Mouse (Mus musculus) kidney, embryonic 15.5 days (tissue): ENCODE results near the gene Il12rb1. TPM values are rescaled to one million over a fixed set of nuclear protein-coding genes. Genes with fewer than 3 reads are reported as not detected.
"Not testable (repeated sequence)": the region's sequence is repeated elsewhere in the genome, so short reads cannot be mapped to it uniquely, and the experiment has no call there.

Source experiments
- ATAC-seq: fragments of 200-750 bp; cut with Nextera tagmentation; replicated peaks from 2 replicates; pipeline ENCODE4 v1.8.0; 2017; ENCODE audit warnings: moderate TSS enrichment; ENCODE audit not compliant: low FRiP score
- H3K27ac ChIP-seq: fragments of 300-500 bp; sonication (generic); 2 replicates; pipeline ENCODE4 v1.5.1; 2015; ENCODE audit warnings: mild to moderate bottlenecking, inconsistent platforms
- H3K27me3 ChIP-seq: fragments of 300-500 bp; sonication (generic); 2 replicates; pipeline ENCODE4 v1.6.1; 2015; ENCODE audit warnings: inconsistent platforms
- H3K36me3 ChIP-seq: fragments of 300-500 bp; sonication (generic); 2 replicates; pipeline ENCODE4 v1.6.1; 2015; ENCODE audit warnings: inconsistent platforms
- H3K4me1 ChIP-seq: fragments of 300-500 bp; sonication (generic); 2 replicates; pipeline ENCODE4 v1.6.1; 2015; ENCODE audit warnings: inconsistent platforms
- H3K4me2 ChIP-seq: fragments of 300-500 bp; sonication (generic); 2 replicates; pipeline ENCODE4 v1.6.1; 2015; ENCODE audit warnings: moderate library complexity, mild to moderate bottlenecking, inconsistent platforms
- H3K4me3 ChIP-seq: fragments of 300-500 bp; sonication (generic); replicated peaks from 2 replicates; pipeline ENCODE4 v1.5.1; 2015; ENCODE audit warnings: mild to moderate bottlenecking, inconsistent platforms
- H3K9ac ChIP-seq: fragments of 300-500 bp; sonication (generic); 2 replicates; pipeline ENCODE4 v1.6.1; 2015; ENCODE audit warnings: mild to moderate bottlenecking, inconsistent platforms
- H3K9me3 ChIP-seq: fragments of 300-500 bp; sonication (generic); replicated peaks from 2 replicates; pipeline ENCODE4 v1.6.1; 2016; ENCODE audit warnings: inconsistent platforms
- WGBS: fragments of 180-500 bp; shearing (Covaris S2); methylation state at CpG from one replicate; pipeline ENCODE4 v1.1.7; 2015; ENCODE audit warnings: mixed read lengths; 5-methylcytosine and 5-hydroxymethylcytosine counted together
- polyA plus RNA-seq: library from polyadenylated mRNA; unstranded; fragments of >200 nt; fragmentation: Nextera tagmentation; extraction: Ambion mirVana; gene quantifications from 2 replicates; pipeline ENCODE4 v1.2.1, GENCODE M21; 2015

Gene Il12rb1
- polyA plus RNA-seq, 1 experiment from 2014 or later: 0.09 TPM

DNA sequence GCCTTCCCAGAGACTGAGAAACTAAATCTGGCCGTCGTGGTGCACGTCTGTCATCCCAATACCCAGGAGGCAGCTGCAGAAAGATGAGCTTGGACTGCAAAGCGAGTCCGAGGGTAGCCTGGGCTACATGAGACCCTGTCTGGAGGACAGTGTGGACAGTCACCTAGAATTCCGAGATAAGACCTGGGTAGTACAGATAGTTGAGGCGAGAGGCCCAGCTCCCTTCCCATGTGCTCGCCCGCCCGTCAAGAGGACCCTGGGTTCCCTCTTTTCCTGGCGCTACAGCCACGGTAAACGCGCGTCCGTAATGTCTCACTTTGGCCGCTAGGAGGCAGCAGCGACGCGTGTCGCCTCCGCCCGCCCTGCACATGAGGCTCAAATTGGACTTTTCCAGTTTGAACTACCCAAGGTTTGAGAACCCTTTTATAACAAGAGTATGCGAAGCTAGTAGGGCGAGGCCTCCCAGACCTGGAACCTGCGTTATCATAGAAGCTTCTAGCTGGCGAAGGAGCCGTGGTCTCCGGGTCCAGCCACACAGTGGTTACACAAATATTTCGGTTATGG is 13.2 kb downstream of the Il12rb1 start:
- Histone ChIP-seq H3K36me3 (no peaks in the 10 kb centered on the region), H3K4me1 (peaks cover 30% of the 10 kb centered on the region), H3K27me3 (peaks cover 9% of the 10 kb centered on the region), H3K27ac (no peak overlapping the region), H3K9ac (no peak overlapping the region), H3K9me3 (no peaks in the 10 kb centered on the region; the same call in 1 of the 2 replicates), H3K4me2 (no peak overlapping the region), H3K4me3 (no peak overlapping the region)
- ATAC-seq: 0 out of 2 replicates have a peak, but pooled peaks have one; percentile 2
- WGBS: 17% methylated on average over 30 of the region's 30 CpGs

DNA sequence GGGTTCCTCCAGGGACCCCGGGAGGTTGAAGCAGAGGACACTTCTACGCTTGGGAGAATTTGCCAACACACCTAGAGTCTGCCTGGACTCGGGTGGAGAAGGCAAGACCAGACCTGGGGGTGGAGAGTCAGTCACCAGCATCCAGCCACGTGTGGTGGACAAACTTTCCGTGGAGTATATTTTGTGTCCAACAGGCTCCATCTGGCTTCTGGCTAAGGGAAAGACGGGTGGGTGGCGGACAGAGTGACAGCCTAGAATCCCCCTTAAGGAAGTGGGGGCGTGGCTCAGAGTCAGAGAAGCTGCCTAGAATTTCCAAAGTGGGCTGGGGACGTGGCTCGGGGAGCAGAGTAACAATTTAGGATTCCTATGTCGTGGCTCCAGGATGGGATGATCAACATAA is 13.7 kb downstream of the Il12rb1 start:
- WGBS: 41% methylated on average over 11 of the region's 11 CpGs
- ATAC-seq: no peak

DNA sequence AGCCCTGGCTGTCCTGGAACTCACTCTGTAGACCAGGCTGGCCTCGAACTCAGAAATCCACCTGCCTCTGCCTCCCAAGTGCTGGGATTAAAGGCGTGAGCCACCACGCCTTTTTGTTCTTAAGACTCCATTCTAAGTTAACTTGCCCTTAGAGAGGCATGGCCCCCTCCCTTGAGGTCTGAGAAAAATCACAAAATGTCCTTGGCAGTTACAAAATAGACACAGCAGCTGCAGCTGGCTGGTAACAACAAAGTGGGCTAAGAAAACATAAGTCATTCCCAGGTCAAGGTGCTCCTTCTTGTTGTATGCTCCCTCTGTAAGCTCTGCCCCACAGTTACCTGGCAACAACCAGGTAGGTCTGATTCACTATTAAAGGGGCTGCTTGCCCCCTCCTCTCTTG is 14.3 kb downstream of the Il12rb1 start:
- not testable (repeated sequence) for H3K9ac ChIP-seq
- WGBS: 90% methylated on average over 3 of the region's 3 CpGs

More for the DNA sequence above, 13.7 kb downstream of the Il12rb1 start:
- peaks cover 3% of the 10 kb centered on the region for H3K27me3 ChIP-seq
- peaks cover 25% of the 10 kb centered on the region for H3K4me1 ChIP-seq
- no peaks in the 10 kb centered on the region; the same call in 1 of the 2 replicates for H3K9me3 ChIP-seq
- no peak overlapping the region for H3K27ac ChIP-seq
- H3K36me3 ChIP-seq: no peaks in the 10 kb centered on the region
- no peak overlapping the region for H3K9ac ChIP-seq
- H3K4me2 ChIP-seq: no peak overlapping the region
- H3K4me3 ChIP-seq: no peak overlapping the region

DNA sequence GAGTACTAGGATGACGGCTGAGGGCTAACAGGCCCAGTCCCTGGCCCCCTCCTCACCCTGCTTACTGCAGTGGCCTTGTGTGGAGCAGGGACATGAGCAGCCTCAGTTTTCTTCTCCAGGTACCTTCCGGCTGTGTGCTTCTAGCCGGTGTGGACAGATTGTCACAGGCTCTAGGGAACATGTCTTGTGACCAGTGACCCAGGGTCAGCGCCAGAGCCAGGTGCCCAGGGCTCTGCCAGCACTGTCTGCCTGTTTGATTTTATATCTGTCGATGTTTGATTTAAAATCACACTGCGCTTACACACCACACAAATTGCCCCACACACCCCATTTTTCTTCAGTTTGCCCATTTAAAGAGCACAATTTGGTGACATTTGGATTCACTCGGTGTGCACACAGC is 15.6 kb downstream of the Il12rb1 start:
- WGBS: 82% methylated on average over 7 of the region's 7 CpGs
- no peak overlapping the region for H3K4me3 ChIP-seq
- no peak overlapping the region for H3K4me2 ChIP-seq
- H3K9ac ChIP-seq: no peak overlapping the region
- H3K9me3 ChIP-seq: no peaks in the 10 kb centered on the region
- H3K36me3 ChIP-seq: no peaks in the 10 kb centered on the region
- ATAC-seq: no peak
- no peak overlapping the region for H3K27ac ChIP-seq
- H3K4me1 ChIP-seq: peaks cover 22% of the 10 kb centered on the region
- no peaks in the 10 kb centered on the region for H3K27me3 ChIP-seq

More for the DNA sequence above, 14.3 kb downstream of the Il12rb1 start:
- H3K9me3 ChIP-seq, H3K36me3 ChIP-seq, H3K27ac ChIP-seq, H3K27me3 ChIP-seq, H3K4me3 ChIP-seq, H3K4me2 ChIP-seq, ATAC-seq: not testable (repeated sequence)
- peaks cover 22% of the 10 kb centered on the region for H3K4me1 ChIP-seq

DNA sequence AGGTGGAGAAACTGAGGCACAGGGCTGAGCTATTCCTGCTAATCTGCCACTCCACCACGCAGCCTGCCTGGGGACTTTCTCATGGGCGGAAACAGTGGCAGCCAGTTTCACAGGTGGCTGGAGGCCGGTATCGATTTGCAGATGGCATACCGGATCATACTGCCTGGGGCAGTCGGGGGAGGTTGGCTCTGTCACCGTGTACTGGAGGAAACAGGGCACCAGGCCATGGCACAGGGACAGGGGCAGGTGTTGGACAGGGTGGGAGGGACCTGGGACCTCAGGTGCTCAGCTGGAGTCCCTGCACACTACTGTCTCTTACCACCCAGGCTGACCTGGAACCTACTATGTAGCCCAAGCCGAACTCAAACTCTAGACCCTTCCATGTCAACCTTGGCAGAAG is 17.6 kb downstream of the Il12rb1 start:
- Histone ChIP-seq H3K4me2 (no peak overlapping the region), H3K4me3 (no peak overlapping the region), H3K36me3 (no peaks in the 10 kb centered on the region), H3K9ac (no peak overlapping the region), H3K27me3 (no peaks in the 10 kb centered on the region), H3K27ac (no peak overlapping the region), H3K4me1 (peaks cover 9% of the 10 kb centered on the region), H3K9me3 (no peaks in the 10 kb centered on the region)
- no peak for ATAC-seq
- 65% methylated on average over 8 of the region's 8 CpGs for WGBS

DNA sequence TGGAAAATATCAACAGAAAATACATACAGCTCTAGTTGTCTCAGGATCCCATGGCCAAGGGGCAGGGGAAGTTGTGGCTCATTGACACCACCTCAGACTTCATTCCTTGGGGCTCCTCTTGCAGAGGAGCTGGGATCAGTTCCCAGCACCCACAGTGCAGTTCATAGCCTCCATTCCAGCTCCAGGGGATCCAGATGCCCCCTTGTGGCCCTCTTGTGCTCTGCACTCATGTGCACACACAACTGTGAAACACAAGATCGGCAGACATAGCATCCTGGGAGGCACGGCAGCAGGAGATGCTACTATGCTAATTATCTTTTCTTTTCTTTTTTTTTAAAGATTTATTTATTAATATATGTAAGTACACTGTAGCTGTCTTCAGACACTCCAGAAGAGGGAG is 18.8 kb downstream of the Il12rb1 start:
- H3K9me3 ChIP-seq: no peaks in the 10 kb centered on the region
- H3K4me3 ChIP-seq: no peak overlapping the region
- H3K27me3 ChIP-seq: no peaks in the 10 kb centered on the region
- WGBS: 96% methylated on average over 2 of the region's 2 CpGs
- no peak for ATAC-seq
- H3K4me1 ChIP-seq: peaks cover 2% of the 10 kb centered on the region; the same call in 1 of the 2 replicates
- H3K27ac ChIP-seq: no peak overlapping the region
- no peak overlapping the region for H3K9ac ChIP-seq
- H3K4me2 ChIP-seq: no peak overlapping the region
- H3K36me3 ChIP-seq: no peaks in the 10 kb centered on the region

DNA sequence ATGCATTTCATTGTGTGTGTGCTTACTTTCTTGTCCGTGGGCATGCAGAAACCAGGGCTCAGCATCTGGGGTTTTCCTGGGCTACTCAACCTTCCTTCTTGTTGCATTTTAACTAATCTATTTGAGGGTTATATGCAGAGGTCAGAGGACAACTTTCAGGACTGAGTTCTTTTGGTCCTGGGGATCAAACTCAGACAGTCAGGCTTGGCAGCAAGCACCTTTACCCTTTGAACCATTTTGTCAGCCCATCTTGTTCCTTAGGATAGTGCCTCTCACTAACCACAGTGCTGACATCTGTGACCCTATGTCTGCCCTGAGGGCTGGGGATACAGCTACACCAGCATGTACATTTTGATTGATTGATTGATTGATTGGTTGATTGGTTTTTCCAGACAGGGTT is 19.5 kb downstream of the Il12rb1 start:
- H3K27ac ChIP-seq: no peak overlapping the region
- H3K4me3 ChIP-seq: no peak overlapping the region
- peaks cover 5% of the 10 kb centered on the region for H3K4me1 ChIP-seq
- no peak overlapping the region for H3K4me2 ChIP-seq
- ATAC-seq: no peak
- H3K9me3 ChIP-seq: no peaks in the 10 kb centered on the region
- H3K36me3 ChIP-seq: no peaks in the 10 kb centered on the region
- H3K9ac ChIP-seq: no peak overlapping the region
- H3K27me3 ChIP-seq: no peaks in the 10 kb centered on the region
- 84% methylated on average over 1 of the region's 1 CpGs for WGBS

DNA sequence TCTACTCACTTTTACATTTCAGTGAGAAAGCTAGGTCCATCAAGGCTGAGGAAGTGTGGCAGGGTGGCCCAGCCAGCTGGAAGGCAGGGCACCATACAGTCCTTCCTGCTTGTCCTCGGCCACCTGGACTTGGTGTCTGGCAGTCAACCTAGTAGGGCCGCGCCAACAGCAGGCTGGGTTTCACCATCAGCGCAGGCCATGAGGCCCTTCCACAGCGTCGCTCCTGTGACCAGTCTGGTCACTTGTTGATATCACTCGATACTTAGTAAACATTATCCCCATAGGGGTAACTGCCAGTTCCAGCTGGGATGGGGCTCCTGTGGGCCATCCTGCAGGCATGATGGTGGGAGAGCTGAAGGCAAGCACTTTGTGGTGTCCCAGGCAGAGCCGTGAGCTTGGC is 23.3 kb downstream of the Il12rb1 start:
- H3K4me3 ChIP-seq: no peak overlapping the region
- no peak overlapping the region for H3K9ac ChIP-seq
- H3K4me1 ChIP-seq: peaks cover 19% of the 10 kb centered on the region
- 86% methylated on average over 8 of the region's 8 CpGs for WGBS
- no peak overlapping the region for H3K27ac ChIP-seq
- no peak for ATAC-seq
- H3K27me3 ChIP-seq: no peaks in the 10 kb centered on the region
- H3K4me2 ChIP-seq: no peak overlapping the region
- peaks cover 8% of the 10 kb centered on the region; the same call in 1 of the 2 replicates for H3K36me3 ChIP-seq
- no peaks in the 10 kb centered on the region for H3K9me3 ChIP-seq

DNA sequence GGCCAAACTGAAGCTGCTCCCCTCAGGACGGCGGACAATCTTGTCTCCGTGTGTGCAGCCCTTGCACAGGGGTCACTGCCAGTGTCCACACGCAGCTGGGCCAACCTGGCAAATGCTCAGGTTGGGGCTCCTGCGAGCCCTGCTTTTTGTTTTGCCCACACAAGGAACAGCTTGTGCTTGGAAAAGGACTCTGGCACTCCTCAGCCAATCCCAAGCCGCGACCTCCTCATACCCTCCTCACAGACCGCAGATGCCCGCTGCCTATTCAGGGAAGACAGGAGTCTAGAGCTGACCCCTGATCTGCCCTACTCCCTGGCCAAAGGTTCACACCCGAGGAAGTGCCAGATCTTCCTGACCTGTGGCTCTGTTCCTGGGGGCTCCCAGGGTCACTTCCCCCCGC is 24.1 kb downstream of the Il12rb1 start:
- no peak overlapping the region for H3K9ac ChIP-seq
- H3K4me2 ChIP-seq: no peak overlapping the region
- no peaks in the 10 kb centered on the region for H3K27me3 ChIP-seq
- H3K4me1 ChIP-seq: peaks cover 19% of the 10 kb centered on the region
- no peak for ATAC-seq
- no peaks in the 10 kb centered on the region for H3K9me3 ChIP-seq
- H3K27ac ChIP-seq: no peak overlapping the region
- WGBS: 74% methylated on average over 11 of the region's 11 CpGs
- peaks cover 8% of the 10 kb centered on the region; the same call in 1 of the 2 replicates for H3K36me3 ChIP-seq
- no peak overlapping the region for H3K4me3 ChIP-seq

DNA sequence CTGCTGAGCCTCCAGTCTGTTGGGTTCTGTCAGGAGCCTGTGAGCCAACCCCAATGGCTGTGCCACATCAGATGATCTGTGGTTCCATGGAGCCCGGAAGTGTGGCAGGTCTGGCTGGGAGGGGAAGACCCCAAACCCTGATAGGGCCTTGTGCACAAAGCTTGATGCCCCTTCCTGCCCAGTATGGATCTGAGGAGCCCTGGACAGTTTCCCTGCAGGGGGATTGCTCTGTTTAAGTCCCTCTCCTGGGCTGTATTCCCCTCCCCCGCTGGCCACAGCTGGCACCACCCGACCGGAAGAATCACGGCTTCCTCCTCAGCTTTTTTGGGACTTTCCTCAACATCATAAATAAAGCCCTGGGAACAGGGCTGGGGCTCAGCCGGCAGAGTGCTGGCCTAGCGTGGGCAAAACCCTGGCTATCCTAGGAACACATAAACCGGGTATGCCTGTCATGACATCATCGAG is 24.8 kb downstream of the Il12rb1 start:
- 35% methylated on average over 9 of the region's 9 CpGs for WGBS
- Histone ChIP-seq H3K4me3 (no peak overlapping the region), H3K27ac (peak overlapping the region; percentile 30; the same call in 1 of the 2 replicates), H3K9ac (no peak overlapping the region), H3K9me3 (no peaks in the 10 kb centered on the region), H3K27me3 (no peaks in the 10 kb centered on the region), H3K36me3 (peaks cover 8% of the 10 kb centered on the region; the same call in 1 of the 2 replicates), H3K4me1 (peaks cover 19% of the 10 kb centered on the region), H3K4me2 (no peak overlapping the region)
- ATAC-seq: no peak; the same call in 1 of the 2 replicates

DNA sequence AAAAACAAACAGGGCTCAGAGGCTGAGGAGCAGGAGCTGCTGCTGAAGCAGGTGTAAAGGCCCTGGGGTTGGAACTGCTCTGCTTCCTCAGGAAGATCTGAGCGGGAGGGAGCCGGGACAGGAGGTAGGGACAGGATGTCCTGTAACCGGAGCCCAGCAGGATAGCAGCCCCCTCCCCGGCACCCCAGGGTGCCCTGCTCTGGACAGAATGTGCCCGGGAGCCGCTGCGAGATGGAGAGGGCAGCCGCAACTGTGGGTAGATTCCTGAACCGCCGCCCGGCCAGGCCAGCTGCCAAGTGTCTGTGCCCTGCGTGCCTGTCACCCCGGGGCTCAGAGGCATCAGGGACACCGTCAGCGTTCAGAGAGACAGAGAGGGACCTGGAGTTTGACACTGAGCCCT is 25.3 kb downstream of the Il12rb1 start:
- Histone ChIP-seq H3K27ac (peak overlapping the region; percentile 30; the same call in 1 of the 2 replicates), H3K4me2 (no peak overlapping the region), H3K9me3 (no peaks in the 10 kb centered on the region), H3K9ac (no peak overlapping the region), H3K27me3 (no peaks in the 10 kb centered on the region), H3K4me1 (peaks cover 22% of the 10 kb centered on the region), H3K4me3 (no peak overlapping the region), H3K36me3 (peaks cover 8% of the 10 kb centered on the region; the same call in 1 of the 2 replicates)
- ATAC-seq: no peak; the same call in 1 of the 2 replicates
- WGBS: 49% methylated on average over 15 of the region's 15 CpGs

DNA sequence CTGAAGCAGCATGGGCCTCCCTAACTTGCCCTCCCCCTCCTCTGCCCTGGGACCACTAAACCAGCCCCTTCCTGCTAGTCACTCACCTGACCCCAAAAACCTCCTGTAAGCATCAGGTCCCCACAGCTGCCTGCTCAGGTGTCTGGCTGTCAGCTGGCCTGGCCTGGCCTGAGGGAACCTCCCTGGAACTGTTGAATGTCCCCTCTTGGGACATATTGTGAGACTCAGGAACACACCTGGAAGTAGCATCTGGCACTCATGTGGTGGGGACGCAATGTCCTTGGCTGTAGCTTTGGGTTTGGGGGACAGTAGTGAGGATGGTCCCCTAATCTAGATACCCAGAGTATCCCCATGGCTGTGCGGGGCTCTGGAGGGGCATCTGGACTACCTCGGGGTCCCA is 25.8 kb downstream of the Il12rb1 start:
- 96% methylated on average over 3 of the region's 3 CpGs for WGBS
- no peaks in the 10 kb centered on the region for H3K27me3 ChIP-seq
- no peak overlapping the region for H3K4me2 ChIP-seq
- H3K4me1 ChIP-seq: peaks cover 27% of the 10 kb centered on the region
- H3K4me3 ChIP-seq: no peak overlapping the region
- no peak for ATAC-seq
- H3K9ac ChIP-seq: no peak overlapping the region
- H3K27ac ChIP-seq: no peak overlapping the region
- H3K9me3 ChIP-seq: no peaks in the 10 kb centered on the region
- H3K36me3 ChIP-seq: peaks cover 8% of the 10 kb centered on the region; the same call in 1 of the 2 replicates

DNA sequence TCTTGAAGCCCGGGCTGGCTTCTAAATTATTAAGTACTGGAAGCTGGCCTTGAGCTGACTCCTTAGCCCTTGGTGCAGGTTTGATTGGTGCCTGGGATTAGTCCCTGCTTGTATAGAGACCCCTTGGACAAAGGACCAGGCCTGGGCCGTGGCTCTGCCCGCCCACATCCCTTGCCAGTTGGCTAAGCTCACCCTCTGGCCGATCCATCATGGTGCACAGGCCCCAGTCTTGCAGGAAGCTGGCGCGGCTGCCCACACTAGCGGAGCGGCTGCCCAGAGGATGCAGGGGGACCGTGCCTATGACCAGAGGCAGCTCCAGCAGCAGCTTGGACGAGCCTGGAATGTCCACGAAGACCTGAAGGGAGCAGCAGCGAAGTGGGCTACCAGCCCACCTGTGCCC is 28.4 kb downstream of the Il12rb1 start:
- Histone ChIP-seq H3K9me3 (no peaks in the 10 kb centered on the region), H3K27me3 (no peaks in the 10 kb centered on the region), H3K9ac (no peak overlapping the region), H3K4me1 (peaks cover 45% of the 10 kb centered on the region), H3K4me3 (no peak overlapping the region), H3K27ac (no peak overlapping the region), H3K36me3 (peaks cover 8% of the 10 kb centered on the region; the same call in 1 of the 2 replicates), H3K4me2 (no peak overlapping the region)
- WGBS: 84% methylated on average over 12 of the region's 12 CpGs
- ATAC-seq: no peak
